Mouse (Mus musculus): ENCODE data around the gene Micu2.

Gene Micu2

DNA sequence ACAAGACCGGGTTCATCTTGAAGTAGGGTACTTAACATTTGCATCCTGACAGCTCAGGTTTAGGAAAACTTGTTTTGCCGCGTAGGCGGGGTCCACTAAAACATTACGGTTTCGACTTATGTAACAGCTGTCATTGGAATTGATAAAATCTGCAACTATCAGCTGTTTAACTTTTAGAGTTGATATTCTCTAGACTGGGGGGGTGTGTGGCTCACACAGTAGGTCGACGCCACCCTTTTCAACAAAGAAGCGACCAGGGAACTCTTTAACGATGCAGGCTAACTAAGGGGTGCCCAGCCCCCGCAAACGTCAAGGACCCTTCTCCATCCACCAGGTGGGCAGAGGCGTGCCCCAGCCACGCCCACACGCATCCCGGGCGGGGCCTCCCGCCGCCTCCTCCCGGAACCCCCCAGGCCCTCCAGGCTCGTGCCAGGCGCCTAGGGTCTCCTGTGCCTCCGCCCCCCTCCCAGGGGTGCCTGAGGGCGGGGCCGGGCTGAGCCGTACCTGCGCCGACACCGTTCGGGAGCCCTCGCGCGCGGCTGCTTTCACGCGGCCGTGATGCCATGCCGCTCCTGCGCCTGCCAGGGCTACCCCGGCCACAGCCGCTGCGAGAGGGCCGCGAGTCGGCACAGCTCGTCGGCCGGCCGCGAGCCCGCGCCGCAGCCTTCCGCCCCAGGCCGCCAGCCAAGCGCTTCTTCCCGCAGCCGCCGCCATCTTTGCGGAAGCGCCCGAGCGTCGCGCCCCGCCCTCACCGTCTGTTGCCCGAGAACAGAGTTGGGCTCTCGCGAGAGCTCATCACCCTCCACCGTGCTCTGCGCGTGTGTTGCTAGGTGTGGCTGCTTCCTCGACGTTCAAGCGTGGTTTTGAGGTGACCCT is at the start of gene Micu2:
TSS of gene Micu2 (minus strand) at position 737 of the 876 bp plus-strand sequence.
- in situ Hi-C loops (cut with MboI, MseI), result no loop called here

DNA sequence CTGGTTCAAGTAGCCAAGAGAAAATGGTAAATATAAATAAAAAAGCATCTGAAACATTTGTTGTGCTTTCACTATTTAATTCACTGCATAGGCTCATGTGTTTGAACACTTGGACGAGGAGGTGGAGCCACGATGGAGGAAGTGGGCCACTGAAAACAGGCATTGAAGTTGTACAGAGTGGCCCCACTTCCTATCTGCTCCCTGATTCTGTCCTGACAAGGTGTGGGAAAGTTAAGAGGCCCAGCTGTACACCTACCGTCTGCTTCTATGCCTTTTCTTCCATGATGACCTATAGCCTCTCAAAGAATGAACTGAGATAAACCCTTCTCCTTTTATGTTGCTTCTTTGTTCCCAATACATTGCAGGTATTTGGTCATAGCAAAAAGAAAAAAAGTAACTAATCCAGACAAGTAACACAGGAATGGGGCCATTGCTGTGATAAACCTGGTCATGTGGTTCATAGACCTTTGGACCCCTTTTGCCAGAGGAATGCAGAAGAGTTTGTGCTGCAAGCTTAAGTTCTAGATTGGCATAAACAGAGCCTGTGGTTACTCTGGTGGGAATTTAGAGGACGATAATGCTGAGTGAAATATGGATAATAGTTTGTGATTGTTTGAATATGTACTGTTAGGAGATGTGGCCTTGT is 47.7 kb upstream of the Micu2 start:
- in situ Hi-C loops (cut with MboI, MseI), result loop anchor here in 1 of 2 experiments (5.0 kb wide), 1 partner anchor 1066 kb away; no protein-coding TSS in a partner anchor

DNA sequence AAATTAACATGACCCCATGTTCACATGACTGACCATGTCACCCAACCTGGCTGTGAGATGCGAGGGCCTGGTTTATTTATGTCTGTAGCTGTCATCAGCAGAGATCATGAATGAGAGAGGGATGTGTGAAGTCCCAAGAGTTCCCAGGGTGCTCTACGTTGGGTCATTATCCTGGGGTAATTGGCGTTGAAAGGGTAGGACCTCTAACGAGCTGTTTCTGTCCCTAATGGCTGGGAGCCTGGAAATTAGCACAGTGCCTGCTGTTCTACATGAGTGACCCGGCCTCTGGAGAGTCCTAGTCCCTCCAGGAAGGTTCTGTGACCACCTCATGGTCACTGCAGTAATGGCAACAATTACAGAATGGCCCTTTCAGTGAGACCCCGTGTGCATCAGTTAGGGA is 37.1 kb upstream of the Micu2 start:
- in situ Hi-C loops (cut with MboI, MseI), result loop anchor here in 1 of 2 experiments (10.0 kb wide), 1 partner anchor 669 kb away; no protein-coding TSS in a partner anchor

DNA sequence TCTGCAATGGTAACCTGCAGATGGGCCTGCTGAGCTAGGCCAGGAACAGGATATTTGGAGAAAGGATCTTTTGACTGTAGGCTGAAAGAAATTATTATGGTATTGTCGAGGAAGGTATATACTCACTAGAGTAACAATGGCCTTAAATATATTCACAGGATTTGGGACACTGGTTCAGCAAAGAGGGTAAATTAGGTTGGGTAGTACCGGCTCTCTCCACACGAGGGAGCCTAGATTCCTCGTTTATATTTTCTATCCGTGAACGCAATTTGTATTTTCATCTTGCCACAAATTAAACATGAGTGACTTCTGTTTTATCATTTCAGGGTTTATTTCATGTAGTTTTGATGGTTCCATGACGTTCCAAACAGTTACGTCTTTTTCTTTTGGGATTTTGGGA is 35.5 kb upstream of the Micu2 start:
- in situ Hi-C loops (cut with MboI, MseI), result loop anchor here (5.0 to 10.0 kb wide), 3 partner anchors 278 to 1078 kb away; no protein-coding TSS in a partner anchor

DNA sequence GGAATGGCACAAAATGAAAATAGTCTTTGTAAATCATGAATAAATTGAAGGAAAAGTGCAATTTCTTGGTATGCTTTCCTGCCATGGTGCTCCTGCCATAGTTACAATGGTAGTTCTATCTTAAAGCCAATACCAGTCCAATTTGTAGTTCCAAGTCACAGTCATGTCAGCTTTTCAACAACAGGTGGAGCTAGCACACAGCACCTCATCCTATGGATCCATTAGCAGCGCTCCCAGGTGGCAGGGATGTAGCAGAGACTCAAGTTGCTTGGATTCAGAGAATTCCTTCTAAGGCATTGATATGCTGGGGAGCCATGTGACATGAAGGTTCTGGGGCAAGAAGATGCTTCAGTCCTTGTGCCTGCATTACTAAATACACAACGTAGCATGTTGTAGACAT is 19.8 kb upstream of the Micu2 start:
- in situ Hi-C loops (cut with MboI, MseI), result no loop called here

DNA sequence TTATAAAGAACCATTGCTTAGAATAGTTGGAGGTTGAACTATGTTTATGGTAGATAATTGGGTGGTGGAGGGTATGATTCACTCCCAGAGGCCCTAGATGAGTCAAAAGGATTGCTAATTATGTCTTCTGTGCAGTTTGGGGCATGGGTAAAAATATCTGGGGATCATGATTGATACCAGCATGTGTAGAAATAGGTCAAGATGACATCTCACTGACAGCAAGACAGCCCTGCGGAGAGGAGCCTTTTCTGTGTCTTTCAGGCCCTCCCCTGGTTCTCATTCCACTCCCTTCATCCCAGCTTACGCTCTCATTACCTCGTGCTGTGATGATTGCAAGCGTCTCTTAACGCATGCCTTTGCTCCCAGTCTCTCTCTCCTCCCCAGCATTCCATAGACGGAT is 4.8 kb upstream of the Micu2 start:
- in situ Hi-C loops (cut with MboI, MseI), result no loop called here

DNA sequence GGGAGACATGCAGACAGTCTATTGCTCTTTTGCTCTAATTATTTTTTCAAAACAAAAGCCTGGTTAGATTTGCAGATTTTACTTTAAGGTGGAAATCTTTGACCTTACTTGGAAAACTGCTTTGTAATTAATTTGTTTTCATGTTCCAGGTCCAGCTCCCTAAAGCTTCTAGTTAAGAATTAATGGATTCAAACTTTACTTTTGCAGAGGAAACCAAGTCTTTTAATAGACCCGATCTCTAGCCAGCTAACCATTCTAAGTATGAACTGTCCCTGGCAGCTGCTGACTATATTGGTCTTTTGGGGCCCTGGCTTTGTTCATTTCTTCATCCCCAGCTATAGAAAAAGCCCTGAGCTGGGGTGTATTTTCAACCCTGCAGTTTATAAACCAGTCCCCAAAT is 3.1 kb upstream of the Micu2 start:
- in situ Hi-C loops (cut with MboI, MseI), result no loop called here

DNA sequence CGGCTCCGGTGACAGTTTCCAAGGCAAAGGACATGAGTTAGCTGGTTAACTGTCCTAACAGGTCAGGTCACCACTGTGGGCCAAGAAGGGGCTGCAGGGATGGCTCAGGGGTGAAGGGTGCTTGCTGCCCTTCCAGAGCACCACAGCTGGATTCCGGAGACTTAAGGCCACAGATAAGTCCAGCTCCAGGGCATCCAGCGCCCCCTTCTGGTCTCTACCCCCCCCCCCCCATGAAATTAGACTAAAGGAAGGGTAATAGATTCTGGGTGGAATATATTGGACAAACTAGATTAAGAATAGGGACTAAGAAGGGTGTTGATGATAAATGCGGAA is 306 bp upstream of the Micu2 start:
- in situ Hi-C loops (cut with MboI, MseI), result no loop called here

DNA sequence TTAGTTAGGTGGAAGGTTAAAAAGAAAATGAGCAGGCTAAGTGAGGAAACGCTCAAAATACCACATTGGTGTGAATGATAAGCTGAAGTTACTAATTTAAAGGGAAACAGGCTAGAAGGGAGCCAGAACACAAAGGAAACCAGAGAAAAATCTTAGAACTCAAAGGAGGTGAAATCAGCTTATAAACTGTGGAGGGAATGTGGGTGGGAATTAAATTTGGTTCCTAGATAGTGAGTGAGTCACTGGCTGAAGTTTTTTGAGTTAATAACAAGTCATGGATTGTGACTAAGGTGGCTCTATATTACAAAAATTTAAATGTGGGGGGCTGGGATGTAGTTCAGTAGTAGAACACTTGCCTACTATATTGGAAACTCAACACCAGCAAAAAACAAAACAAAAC is 1.6 kb downstream of the Micu2 start:
- in situ Hi-C loops (cut with MboI, MseI), result no loop called here

DNA sequence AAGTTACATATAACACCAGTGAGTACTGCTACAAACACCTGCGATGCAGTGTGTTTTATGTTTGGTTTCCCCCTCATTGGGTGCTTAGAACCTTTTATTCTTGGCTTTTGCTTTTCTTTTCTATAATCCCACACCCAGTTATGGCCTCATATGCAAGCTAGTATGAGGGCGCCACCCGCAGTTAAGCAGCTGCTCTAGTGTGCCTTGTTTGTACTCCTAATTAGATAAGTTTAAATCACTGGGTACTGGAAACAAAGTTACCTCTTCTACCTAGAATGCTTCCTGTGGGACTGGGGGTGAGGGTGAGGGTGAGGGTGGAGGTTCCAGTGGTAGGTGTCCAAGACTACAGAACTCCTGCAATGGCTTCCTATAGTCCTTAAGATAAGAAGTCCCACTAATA is 2.9 kb downstream of the Micu2 start:
- in situ Hi-C loops (cut with MboI, MseI), result no loop called here

DNA sequence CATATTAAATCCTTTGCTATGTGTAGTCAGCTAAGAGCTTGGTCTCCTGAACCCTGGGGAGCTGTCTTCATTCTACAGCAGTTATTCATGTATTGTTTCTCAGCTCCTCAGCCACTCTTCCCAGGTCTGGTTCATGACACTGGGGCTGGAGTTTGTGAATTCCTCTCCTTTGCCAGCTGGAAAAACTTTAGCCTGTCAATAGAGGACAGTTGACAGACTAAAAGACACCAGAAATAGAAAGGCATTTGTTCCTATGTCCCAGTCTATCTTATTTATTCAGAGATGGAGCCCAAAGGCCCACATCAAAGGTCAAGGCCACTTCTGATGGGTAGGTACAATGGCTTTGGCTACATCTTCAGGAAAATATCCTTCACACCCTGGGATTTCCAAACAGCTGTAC is 7.3 kb downstream of the Micu2 start:
- in situ Hi-C loops (cut with MboI, MseI), result no loop called here

DNA sequence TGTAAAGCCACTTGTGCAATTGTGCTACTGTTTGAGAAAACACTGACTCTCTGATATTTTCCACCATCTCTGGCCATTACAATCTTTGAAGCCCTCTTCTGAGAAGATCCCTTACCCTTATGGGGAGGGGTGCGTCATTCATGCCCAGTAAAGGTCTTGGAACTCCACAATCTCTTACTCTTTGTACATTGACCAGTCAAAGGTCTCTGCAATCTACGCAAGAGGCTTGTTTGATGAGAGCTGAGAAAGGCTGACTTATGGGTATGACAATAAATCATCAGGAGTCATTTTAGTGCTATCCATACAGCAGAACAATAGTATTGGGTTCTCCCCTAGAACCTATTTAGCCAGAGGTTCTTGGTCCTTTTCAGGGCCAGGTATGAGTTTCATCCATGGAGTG is 9.9 kb downstream of the Micu2 start:
- in situ Hi-C loops (cut with MboI, MseI), result no loop called here

DNA sequence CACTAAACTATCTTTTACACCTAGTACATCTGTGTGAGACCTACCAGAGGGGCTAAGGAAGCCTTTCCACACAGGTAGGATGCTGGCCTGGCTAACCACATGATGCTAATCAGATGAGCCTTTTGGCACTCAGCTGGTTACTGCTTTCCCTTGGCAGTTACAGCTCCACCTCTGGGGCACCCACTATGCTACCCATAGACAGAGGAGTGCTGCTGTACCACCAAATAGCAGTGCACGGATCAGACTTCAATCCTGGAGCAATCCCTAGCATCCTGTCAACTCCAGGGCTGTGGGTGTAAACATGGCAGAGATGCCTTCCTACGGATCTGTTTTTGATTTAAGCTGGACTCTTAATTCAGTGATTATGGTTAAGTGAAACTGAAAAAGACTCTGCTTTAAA is 13.3 kb downstream of the Micu2 start:
- in situ Hi-C loops (cut with MboI, MseI), result no loop called here

DNA sequence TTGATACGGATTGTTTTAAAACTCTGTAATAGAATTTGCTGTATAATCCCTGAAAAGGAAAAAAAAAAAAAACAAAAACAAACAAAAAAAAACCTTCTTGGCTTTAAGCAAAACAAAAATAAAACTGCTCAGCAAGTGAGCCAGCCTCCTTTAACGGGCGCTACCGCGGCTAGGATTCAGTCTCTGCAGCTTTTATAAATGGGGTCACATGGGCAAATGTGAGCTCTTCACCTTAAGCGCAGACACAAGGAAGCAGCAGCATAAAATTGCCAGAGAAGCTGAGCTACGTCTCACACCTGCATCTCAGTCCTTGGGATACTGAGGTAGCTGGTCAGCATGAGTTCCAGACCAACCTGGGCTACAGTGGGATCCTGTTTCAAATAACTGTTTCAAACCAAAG is 16.6 kb downstream of the Micu2 start:
- in situ Hi-C loops (cut with MboI, MseI), result no loop called here

DNA sequence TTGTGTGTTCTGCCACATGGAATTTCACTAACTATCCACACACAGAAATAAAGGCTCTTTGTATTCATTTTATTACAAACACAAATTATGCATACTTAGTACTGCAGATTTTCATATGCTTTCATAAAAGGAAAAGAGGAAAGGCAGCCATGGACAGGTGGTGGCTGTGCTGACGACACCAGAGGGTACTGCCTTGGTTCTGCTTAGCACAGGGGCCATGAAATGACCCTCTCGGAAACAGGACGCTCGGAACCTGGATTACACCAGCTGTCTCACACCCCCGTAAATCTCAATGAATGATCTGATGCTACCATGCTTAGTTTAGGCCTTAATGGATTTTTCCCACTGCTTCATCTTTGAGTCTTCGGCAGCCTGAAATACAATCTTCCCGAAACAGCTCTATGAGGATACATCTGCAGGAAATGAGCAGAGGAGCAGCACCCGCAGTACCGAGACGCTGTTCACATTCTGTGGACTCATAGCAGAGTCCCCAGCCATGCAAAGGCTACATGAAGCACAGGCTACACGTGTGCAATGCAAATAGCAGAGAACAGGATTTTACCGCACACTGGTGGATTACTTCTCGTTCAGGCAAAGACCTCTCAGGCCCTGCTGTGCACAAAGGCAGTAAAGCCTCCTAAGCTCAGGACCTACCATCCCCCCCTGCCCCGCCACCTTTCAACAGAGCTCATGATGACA is 17.2 kb downstream of the Micu2 start:
- in situ Hi-C loops (cut with MboI, MseI), result no loop called here

DNA sequence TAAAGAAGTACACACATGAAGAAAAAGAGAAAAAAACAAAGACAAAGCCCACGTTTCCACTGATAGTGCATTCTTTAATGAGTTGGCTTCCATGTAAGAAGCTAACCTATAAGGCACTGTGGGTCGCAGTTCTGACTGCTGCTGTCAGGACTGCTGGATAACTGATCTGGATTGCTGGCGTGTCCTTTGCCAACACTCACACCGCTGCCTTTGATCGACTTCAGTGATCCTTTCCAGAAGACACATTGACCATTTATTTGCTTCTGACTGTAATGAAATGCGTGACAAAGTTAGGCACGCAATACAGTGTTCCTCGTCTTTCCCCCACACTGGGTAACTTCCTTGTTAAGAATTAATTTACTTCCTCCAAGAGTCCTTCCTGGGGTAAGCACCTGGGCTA is 18.3 kb downstream of the Micu2 start:
- in situ Hi-C loops (cut with MboI, MseI), result no loop called here

DNA sequence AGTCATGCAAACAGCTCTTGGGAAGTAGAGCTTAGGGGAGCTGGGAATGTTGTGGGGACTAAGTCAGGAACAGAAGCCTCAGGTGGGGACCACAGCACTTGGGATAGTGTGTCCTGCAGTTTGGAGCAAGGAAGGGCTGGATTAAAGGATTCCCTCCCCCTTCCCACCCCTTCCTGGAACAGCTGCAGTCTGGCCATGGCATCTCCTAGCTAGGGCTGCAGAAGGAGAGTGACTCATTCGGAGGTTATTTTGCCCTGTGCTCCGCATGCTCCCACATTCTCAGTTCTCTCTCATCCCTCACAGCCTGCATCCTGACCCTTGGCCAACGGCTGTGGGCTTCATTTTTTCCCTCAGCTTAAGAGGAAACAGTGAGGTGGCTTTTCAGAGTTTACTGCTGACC is 18.9 kb downstream of the Micu2 start:
- in situ Hi-C loops (cut with MboI, MseI), result no loop called here

DNA sequence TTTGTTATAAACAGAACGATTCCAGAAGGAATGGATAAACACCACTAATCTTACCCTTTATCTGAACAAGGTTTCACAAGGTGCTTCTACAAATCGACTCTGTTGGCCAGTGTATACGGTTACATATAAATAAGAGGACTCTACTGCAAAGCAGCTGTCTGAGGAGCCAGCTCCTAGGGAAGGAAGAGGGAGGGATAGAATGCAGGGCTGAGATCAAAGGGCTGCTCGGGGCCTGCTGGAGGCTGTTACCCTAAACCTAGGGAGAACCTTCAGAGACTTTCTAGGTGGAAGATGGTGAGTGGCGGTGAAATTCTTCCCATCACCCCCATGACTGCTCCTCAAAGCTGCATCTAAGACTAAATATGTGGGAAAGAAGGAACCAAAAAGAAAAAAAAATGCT is 20.9 kb downstream of the Micu2 start:
- in situ Hi-C loops (cut with MboI, MseI), result no loop called here

DNA sequence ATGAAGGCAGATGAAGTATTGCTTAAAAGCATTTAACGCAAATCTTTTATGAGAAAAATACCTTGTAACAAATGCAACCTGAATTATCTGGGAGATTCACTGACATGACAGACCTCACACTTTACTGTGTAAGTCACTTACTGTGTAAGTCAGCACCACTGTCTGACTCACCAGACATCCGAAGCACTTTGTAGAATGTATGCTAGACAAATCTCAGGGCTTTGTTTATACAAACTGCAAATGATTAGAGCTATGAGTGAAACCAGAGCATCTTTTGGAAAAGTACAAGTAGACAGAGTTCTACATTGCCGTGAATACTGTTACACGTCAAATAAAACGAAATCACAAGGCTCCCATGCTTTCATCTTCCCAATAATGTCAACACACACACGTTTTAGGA is 23.4 kb downstream of the Micu2 start:
- in situ Hi-C loops (cut with MboI, MseI), result no loop called here

DNA sequence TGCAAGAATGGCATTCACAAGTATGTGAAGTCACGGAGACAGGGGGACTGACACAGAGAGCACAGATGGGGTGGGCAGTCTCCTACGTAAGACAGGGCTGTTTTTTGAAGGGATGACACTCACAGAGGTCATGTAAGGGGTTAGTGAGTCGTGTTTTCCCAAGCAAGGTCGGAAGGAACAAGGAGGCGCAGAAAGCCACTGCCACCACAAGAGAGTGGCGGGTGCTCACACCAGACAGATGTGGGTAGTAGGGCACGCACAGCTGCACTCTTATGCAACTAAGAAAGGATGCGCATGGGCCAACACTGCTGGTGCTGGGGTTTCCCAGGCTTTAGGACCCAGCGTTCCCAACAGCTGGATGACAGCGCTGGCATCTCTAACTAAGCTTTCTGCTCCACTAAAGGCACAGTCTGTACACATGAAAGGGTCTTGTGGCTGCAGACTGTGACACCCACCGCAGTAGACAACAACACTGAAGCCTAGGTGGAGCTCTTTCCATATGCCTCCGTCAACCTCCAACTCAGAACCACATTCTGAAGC is 27.0 kb downstream of the Micu2 start:
- in situ Hi-C loops (cut with MboI, MseI), result no loop called here

DNA sequence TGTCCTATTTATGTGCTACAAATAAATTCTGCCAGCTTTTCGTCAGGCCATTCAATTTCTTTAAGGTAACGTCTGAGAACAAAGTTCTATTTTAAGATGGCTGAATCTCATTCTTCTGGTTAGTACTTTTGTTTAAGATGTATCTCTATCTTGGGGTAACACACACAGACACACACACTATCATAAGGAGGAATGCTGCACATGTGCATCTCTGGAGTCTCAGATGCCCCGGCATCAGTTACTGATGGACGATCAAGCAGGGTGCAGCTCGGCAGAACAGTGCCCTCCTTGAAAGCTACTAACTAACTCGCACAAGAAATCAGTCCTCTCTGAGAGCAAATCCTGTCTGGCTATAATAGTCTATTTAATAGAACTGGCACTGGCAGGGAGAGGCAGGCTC is 30.2 kb downstream of the Micu2 start:
- in situ Hi-C loops (cut with MboI, MseI), result no loop called here

DNA sequence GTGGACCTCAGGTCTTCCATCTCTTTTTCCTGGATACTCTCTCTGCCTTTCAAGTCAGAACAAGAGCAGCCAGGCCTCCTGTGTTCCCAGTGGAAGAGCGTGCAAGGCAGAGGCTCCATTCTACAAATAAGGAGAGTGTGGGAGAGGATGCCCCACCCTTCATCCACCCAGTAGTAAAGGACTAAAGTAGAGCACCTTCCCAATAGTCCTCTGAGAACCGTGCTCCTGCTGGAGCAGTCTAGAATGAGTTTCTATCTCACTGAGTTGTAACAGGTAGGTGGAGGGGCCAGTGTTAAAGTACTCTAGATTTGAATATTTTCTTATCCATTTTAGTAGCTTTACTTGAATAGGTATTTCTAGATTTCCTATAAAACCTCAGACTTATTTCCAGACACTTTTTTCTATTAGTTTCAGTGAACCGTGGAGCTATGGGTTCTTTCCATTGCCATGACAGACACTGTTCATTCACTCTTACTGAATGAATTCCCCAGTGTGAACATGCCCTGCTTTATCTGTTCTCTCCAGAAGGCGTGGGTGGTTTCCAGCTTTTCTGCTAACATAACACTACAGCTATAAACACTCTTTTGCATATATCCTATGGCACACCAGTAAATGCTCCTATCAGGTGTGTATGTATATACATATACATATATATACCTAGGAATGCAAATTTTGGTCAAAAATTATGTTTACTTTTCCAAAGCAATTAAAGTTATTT is 31.8 kb downstream of the Micu2 start:
- in situ Hi-C loops (cut with MboI, MseI), result no loop called here
